In genomic region chr19:44304851-44305510, GRCm38 (mm10) we compare ENCODE assay signal across 12 mouse cellular contexts. TPM values are rescaled to one million over a fixed set of nuclear protein-coding genes. Genes with fewer than 3 reads are reported as not detected.
DNase-seq lines count a peak whose midpoint lies in the region; ATAC-seq and TF ChIP-seq lines count a peak whose summit lies in the region.
"Had no signal": no experiment of that assay in that cellular context is flagged by ENCODE, and none has a peak within 500 bp of the region (broad histone marks: within the 10 kb centered on the region; RNA-seq: fewer than 3 reads in every experiment).

No protein-coding gene starts in this region.

- H3K9ac ChIP-seq in lung, embryonic 14.5 days = no peak overlapping the region
- H3K9ac ChIP-seq in neural tube, embryonic 15.5 days (replicated peaks) = no peak overlapping the region
- H3K9ac ChIP-seq: limb, embryonic 15.5 days had no signal

- no peak overlapping the region for H3K4me3 ChIP-seq in lung, embryonic 14.5 days (ENCODE audit: low read depth, low read length)
- H3K4me3 ChIP-seq in neural tube, embryonic 15.5 days (replicated peaks) = no peak overlapping the region
- H3K4me3 ChIP-seq: limb, embryonic 15.5 days had no signal

- DNase-seq in heart, adult 11 months = peak; percentile 67
- no peak for DNase-seq in heart, adult 18-20 months
- peak; percentile 2 for DNase-seq in lung, embryonic 14.5 days
- no peak for DNase-seq in lung, postnatal 25 days (ENCODE audit: low spot score)
- DNase-seq in MN1 (ENCODE audit: low spot score) = peak; percentile 12
- DNase-seq in thymus, postnatal 4 days = no peak
- DNase-seq: heart, postnatal 14 days; spleen, adult 18-20 months had no signal

- H3K27ac ChIP-seq in lung, embryonic 14.5 days (ENCODE audit: low read depth) = no peak overlapping the region
- H3K27ac ChIP-seq in neural tube, embryonic 15.5 days (replicated peaks) = 0 out of 2 replicates have a peak overlapping the region, but pooled peaks have one; percentile 18
- H3K27ac ChIP-seq: kidney, postnatal 0 days; limb, embryonic 15.5 days had no signal

- H3K27me3 ChIP-seq in lung, embryonic 14.5 days (ENCODE audit: insufficient read depth, low read length) = no peaks in the 10 kb centered on the region
- no peaks in the 10 kb centered on the region for H3K27me3 ChIP-seq in neural tube, embryonic 15.5 days (replicated peaks)
- H3K27me3 ChIP-seq: limb, embryonic 15.5 days; Patski had no signal

- no peak for TF ChIP-seq CTCF in lung, embryonic 14.5 days (IDR thresholded peaks at IDR 0.05; ENCODE audit: low read depth)

- 77% methylated on average over 16 of the region's 16 CpGs for WGBS in lung, embryonic 14.5 days
- WGBS in neural tube, embryonic 15.5 days = 88% methylated on average over 16 of the region's 16 CpGs

- no peak overlapping the region for H3K4me2 ChIP-seq in lung, embryonic 14.5 days
- H3K4me2 ChIP-seq in neural tube, embryonic 15.5 days = no peak overlapping the region
- H3K4me2 ChIP-seq: limb, embryonic 15.5 days had no signal

- no peaks in the 10 kb centered on the region for H3K9me3 ChIP-seq in lung, embryonic 14.5 days (ENCODE audit: low read depth, low read length)
- no peaks in the 10 kb centered on the region for H3K9me3 ChIP-seq in neural tube, embryonic 15.5 days (replicated peaks)
- H3K9me3 ChIP-seq: limb, embryonic 15.5 days had no signal

- no peak for ATAC-seq in lung, embryonic 14.5 days (ENCODE audit: insufficient read depth)
- no peak for ATAC-seq in neural tube, embryonic 15.5 days (ENCODE audit: low FRiP score)
- ATAC-seq: Patski had no signal

- peaks cover 10% of the 10 kb centered on the region for H3K4me1 ChIP-seq in lung, embryonic 14.5 days (ENCODE audit: insufficient read depth)
- H3K4me1 ChIP-seq in neural tube, embryonic 15.5 days = peaks cover 72% of the 10 kb centered on the region

- H3K36me3 ChIP-seq in lung, embryonic 14.5 days (ENCODE audit: insufficient read depth) = peaks cover 86% of the 10 kb centered on the region
- H3K36me3 ChIP-seq in neural tube, embryonic 15.5 days = peaks cover 81% of the 10 kb centered on the region

RNA-seq across cellular contexts. Expression of gene Scd2, which starts 11.5 kb away (rescaled TPM):
- total RNA-seq in heart, adult 18-20 months (2021) = 1 to 10 TPM; 9.1 to 9.4 TPM
- 248 and 257 TPM in 2 replicates for polyA plus RNA-seq in lung, embryonic 14.5 days (2014; fragmentation: Nextera tagmentation; extraction: Ambion mirVana)
- polyA plus RNA-seq in neural tube, embryonic 15.5 days (2015; fragmentation: Nextera tagmentation; extraction: Ambion mirVana) = 256 and 264 TPM in 2 replicates

RNA-seq across cellular contexts. Expression of gene Scd4, which starts 27.9 kb away (rescaled TPM):
- 1 to 10 TPM; 4.3 to 7.8 TPM for total RNA-seq in heart, adult 18-20 months (2021)
- 0.15 TPM in 1 of 2 replicates, not detected in the other for polyA plus RNA-seq in lung, embryonic 14.5 days (2014; fragmentation: Nextera tagmentation; extraction: Ambion mirVana)
- polyA plus RNA-seq in neural tube, embryonic 15.5 days (2015; fragmentation: Nextera tagmentation; extraction: Ambion mirVana) = 0.09 and 0.15 TPM in 2 replicates

Comparison
In these comparisons a context has a peak if more than half of its experiments do, and no peak if none do; other contexts are left out.
1. DNase-seq: peak in heart, adult 11 months (single experiment), lung, embryonic 14.5 days (single experiment) and MN1 (single experiment); none in heart, adult 18-20 months (0 of 2), lung, postnatal 25 days (single experiment) and thymus, postnatal 4 days (single experiment).